Mouse (Mus musculus): ENCODE data around the gene Rps8.

Gene Rps8

GRCm38 (mm10) chr4:117148047-117148713, 7.9 kb downstream of the Rps8 start:
- DNase-seq = no peak

GRCm38 (mm10) chr4:117146176-117146575, 9.9 kb downstream of the Rps8 start:
- peak; percentile 82 for DNase-seq

GRCm38 (mm10) chr4:117145248-117145647, 10.8 kb downstream of the Rps8 start:
- no peak for DNase-seq

- no peak for DNase-seq
Observed at GRCm38 (mm10) chr4:117143023-117143422, 13.0 kb downstream of the Rps8 start.

GRCm38 (mm10) chr4:117140613-117141012, 15.4 kb downstream of the Rps8 start:
- no peak for DNase-seq

- no peak for DNase-seq
Observed at GRCm38 (mm10) chr4:117139217-117139612, 16.8 kb downstream of the Rps8 start.

GRCm38 (mm10) chr4:117138295-117139216, 17.5 kb downstream of the Rps8 start:
- no peak for DNase-seq

GRCm38 (mm10) chr4:117136034-117136433, 20.0 kb downstream of the Rps8 start:
- DNase-seq = no peak

GRCm38 (mm10) chr4:117134601-117134995, 21.4 kb downstream of the Rps8 start:
- DNase-seq = no peak

- DNase-seq = peak; percentile 97
Observed at GRCm38 (mm10) chr4:117133817-117134600, 22.0 kb downstream of the Rps8 start, which contains the start of gene Plk3. Gene Plk3 (minus strand): TSS chr4:117133963.

GRCm38 (mm10) chr4:117133366-117133796, 22.7 kb downstream of the Rps8 start:
- no peak for DNase-seq

GRCm38 (mm10) chr4:117132794-117133143, 23.3 kb downstream of the Rps8 start:
- DNase-seq = no peak

GRCm38 (mm10) chr4:117131890-117132793, 23.9 kb downstream of the Rps8 start:
- DNase-seq = no peak

GRCm38 (mm10) chr4:117131198-117131597, 24.8 kb downstream of the Rps8 start:
- no peak for DNase-seq

GRCm38 (mm10) chr4:117130790-117131189, 25.3 kb downstream of the Rps8 start:
- DNase-seq = no peak

- no peak for DNase-seq
Observed at GRCm38 (mm10) chr4:117127991-117128686, 27.9 kb downstream of the Rps8 start.

- DNase-seq = no peak
Observed at GRCm38 (mm10) chr4:117126675-117127290, 29.3 kb downstream of the Rps8 start, which contains the start of gene Tctex1d4. Gene Tctex1d4 (plus strand): TSS chr4:117126794.

- DNase-seq = peak; percentile 39
Observed at GRCm38 (mm10) chr4:117125910-117126674, 30.0 kb downstream of the Rps8 start.

GRCm38 (mm10) chr4:117125348-117125909, 30.6 kb downstream of the Rps8 start, which contains the start of gene Btbd19:
Gene Btbd19 (minus strand): TSS chr4:117125725.
- peak; percentile 82 for DNase-seq

Measured in right cerebral cortex, adult 18-20 months (tissue).